Mouse (Mus musculus) macrophage (primary cell): Measurements from ENCODE around the gene Spsb3. TPM values are rescaled to one million over a fixed set of nuclear protein-coding genes. Genes with fewer than 3 reads are reported as not detected.

Source experiments
- H3K27ac ChIP-seq: fragments of 350-480 bp; formaldehyde crosslinking; 2 replicates; pipeline ENCODE4 v1.9.0; 2021
- H3K36me3 ChIP-seq: fragments of 350-480 bp; formaldehyde crosslinking; 2 replicates; pipeline ENCODE4 v1.9.0; 2021; ENCODE audit errors: inconsistent target
- H3K4me3 ChIP-seq: fragments of 350-480 bp; formaldehyde crosslinking; 2 replicates; pipeline ENCODE4 v1.9.0; 2021; ENCODE audit errors: inconsistent target
- H3K79me2 ChIP-seq: fragments of 350-480 bp; formaldehyde crosslinking; 2 replicates; pipeline ENCODE4 v1.9.0; 2021; ENCODE audit errors: inconsistent target
- WGBS: methylation state at CpG from one replicate; pipeline ENCODE4 v1.1.7; 2026; ENCODE audit warnings: inconsistent platforms; ENCODE audit not compliant: missing documents; 5-methylcytosine and 5-hydroxymethylcytosine counted together
- polyA plus RNA-seq: library from polyadenylated mRNA; stranded (reverse); fragments of 250-400 nt; gene quantifications from 3 replicates; pipeline ENCODE4 v1.2.4, GENCODE M21; 2018; ENCODE audit warnings: inconsistent platforms
- total RNA-seq, 78 experiments: library from RNA; depleted of rRNA; stranded (reverse); fragments of 250-400 nt; gene quantifications; 1 replicate in 9 of 78; 2 replicates in 24 of 78; 3 replicates in 43 of 78; 4 replicates in 2 of 78; pipeline ENCODE4 v1.2.4; 2018; ENCODE audit warnings: inconsistent platforms in 56 of 78

The Spsb3 gene
- total RNA-seq (2018; cell fraction: chromatin; rRNA removed) = 10 to 100 TPM in 21 of 26 experiments, 1 to 10 TPM in 5; 6.9 to 30.1 (median 17.5) TPM
- total RNA-seq (2018; cell fraction: cytosol; rRNA removed) = 10 to 100 TPM in 25 of 26 experiments, 1 to 10 TPM in 1; 9.7 to 18.3 (median 15.0) TPM
- total RNA-seq (2018; cell fraction: nucleus; rRNA removed) = 10 to 100 TPM in 24 of 26 experiments, 1 to 10 TPM in 2; 8.9 to 28.0 (median 17.7) TPM
- 17.0 to 23.2 TPM (median 18.9 TPM) in 3 replicates for polyA plus RNA-seq

DNA sequence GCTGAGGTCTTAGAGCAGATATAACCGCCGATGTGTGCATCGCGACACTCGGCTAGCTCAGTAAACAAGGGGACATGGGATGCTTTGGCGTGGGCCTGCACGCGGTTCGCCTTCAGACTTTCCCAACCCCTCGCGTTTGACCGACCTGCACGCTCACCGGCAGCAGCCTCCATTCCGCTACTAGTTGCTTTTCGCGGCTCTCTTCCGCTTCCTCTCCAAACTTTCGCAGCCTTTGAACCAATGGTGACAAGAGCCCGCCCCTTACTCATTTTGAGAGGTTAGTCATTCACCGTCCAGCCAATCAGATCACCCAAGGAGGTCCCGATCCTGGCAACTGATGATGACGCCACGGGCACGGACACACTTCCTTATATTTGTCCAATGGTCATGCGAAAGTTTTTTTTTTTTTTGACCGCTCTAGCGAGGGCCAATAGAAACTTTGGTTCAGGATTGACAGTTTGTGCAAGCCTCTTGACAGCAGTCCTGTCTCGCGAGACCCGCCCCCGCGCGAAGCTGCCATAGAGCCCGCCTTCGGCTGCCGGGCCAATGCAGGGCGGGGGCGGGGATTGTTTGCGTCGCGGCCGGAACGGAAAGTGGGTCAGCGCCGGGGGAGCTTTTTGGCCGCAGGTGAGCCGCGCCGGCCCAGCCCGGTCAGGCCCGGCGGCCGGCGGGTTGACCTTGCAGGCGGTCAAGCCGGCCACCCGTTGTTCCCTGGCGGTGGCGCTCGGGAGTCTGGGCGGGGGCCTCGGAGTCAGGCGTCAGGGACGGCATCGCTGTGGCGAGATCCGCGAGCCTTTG is at the start of gene Spsb3, which contains the start of gene Nubp2:
TSS of gene Spsb3 (plus strand) at position 510 of the 798 bp plus-strand sequence.
TSS of gene Nubp2 (minus strand) at position 216 of the 798 bp plus-strand sequence.
- H3K36me3 ChIP-seq = peaks cover 34% of the 10 kb centered on the region

DNA sequence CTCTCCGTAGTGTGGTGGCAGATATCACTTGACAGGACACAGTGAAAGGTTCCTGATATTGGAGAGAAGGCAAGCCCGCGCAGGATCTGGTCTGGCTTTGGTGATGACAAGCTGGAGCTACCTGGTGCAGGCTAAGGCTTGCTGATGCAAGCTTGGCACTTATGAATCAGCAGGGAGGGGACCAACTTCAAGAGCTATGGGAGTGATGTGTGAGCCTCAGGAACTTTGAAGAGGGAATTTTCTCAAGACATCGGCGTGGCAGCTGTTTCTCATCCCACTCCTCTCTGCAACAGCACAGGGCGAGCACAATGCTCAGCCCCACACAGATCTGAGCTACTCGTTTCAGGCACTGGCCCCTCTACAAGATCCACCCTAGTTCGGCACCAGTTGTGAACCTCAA is 46.6 kb upstream of the Spsb3 start, which contains the start of gene Hagh:
TSS of gene Hagh (plus strand) at position 302 of the 400 bp plus-strand sequence.
- Histone ChIP-seq H3K4me3 (no peak within 1 kb of the TSS), H3K27ac (no peak within 1 kb of the TSS), H3K79me2 (no peaks in the 10 kb centered on the region), H3K36me3 (no peaks in the 10 kb centered on the region)
- WGBS = 87% methylated on average over 7 of the region's 8 CpGs

More for the DNA sequence above, at the start of gene Spsb3, which contains the start of gene Nubp2:
- H3K79me2 ChIP-seq = peaks cover 44% of the 10 kb centered on the region
- H3K4me3 ChIP-seq = peak within 1 kb of the TSS; percentile 100
- WGBS = under 1% methylated on average over 69 of the region's 69 CpGs
- H3K27ac ChIP-seq = peak within 1 kb of the TSS; percentile 55

DNA sequence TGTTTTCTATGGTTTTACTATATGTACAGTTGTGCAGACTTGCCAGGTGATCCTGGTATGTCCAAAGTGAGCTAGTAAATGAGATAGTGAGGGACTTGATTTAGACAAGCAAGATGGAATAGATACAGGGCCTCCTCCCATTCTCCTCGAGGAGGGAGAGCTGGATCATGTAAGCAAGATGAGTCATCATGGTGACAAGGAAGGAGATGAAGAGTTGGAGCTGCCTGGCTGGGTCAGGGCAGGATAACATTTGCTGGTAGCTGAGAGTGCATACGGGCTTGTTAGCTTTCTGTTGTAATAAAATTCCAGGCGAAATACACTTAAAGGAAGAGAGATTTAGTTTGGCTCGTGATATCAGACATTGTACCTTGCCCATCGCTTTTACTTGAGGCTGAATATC is 46.1 kb upstream of the Spsb3 start:
- Histone ChIP-seq H3K79me2 (no peaks in the 10 kb centered on the region), H3K36me3 (no peaks in the 10 kb centered on the region), H3K4me3 (no peak overlapping the region), H3K27ac (no peak overlapping the region)
- 52% methylated on average over 5 of the region's 5 CpGs for WGBS

DNA sequence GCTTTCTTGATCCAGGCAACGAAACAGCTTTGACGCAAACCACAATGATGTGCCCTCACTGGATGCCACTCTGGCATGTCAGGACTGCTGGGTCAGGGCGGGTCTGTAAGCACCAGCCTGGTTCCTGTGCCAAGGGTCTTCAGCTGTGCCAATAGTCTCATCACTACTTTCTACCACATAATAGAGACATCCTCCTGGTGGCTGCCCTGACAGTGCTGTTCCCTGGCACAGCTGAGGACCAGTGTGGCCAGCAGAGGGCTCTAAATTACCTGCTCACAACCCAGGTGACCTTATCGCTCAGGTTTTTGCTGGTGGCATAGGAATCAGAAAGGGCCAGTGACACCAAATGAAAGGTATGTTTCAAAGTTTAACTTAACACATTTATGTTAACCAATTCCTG is 45.3 kb upstream of the Spsb3 start:
- H3K27ac ChIP-seq = no peak overlapping the region
- no peak overlapping the region for H3K4me3 ChIP-seq
- no peaks in the 10 kb centered on the region for H3K36me3 ChIP-seq
- H3K79me2 ChIP-seq = no peaks in the 10 kb centered on the region
- 76% methylated on average over 4 of the region's 4 CpGs for whole genome bisulfite sequencing

DNA sequence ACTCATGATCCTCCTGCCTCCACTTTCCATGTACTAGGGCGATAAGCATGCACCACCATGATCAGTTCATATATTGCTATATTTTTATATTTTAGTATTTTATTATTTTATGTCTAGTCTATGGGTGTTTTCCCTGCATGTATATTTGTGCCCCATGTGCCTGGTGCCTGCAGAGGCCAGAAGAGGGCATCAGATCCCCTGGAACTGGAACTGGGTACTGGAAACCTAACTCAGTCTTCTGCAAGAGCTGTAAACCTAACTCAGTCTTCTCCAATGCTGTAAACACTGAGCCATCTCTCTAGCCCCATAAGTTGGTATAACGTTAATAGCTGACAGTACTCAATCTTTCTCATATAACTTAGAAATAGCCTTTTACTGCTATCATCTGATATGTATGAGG is 43.8 kb upstream of the Spsb3 start:
- H3K27ac ChIP-seq = no peak overlapping the region
- 88% methylated on average over 2 of the region's 2 CpGs for WGBS
- no peaks in the 10 kb centered on the region; the same call in 1 of the 2 replicates for H3K79me2 ChIP-seq
- no peak overlapping the region for H3K4me3 ChIP-seq
- H3K36me3 ChIP-seq = no peaks in the 10 kb centered on the region

DNA sequence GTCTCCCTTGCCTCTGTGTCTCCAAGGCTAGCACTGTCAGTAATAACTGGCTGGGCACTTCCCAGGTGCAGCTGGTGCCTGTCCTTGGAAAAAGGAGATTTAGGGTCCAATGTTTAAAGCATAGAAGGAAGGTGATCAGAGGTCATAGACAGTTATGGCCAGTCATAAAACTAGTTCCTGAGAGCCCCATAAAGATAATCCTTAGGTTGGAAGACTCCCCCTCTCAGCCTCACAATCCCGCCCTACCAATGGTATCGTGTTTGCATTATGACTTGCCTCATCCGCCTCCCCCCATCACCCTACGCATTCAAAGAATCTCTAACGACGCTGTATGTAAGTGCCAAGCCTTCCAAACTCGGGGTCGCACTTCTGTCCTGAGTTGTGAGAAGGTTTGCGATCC is 41.9 kb upstream of the Spsb3 start:
- no peak overlapping the region for H3K4me3 ChIP-seq
- H3K79me2 ChIP-seq = peaks cover 10% of the 10 kb centered on the region; the same call in 1 of the 2 replicates
- WGBS = 93% methylated on average over 9 of the region's 9 CpGs
- no peaks in the 10 kb centered on the region for H3K36me3 ChIP-seq
- no peak overlapping the region for H3K27ac ChIP-seq

DNA sequence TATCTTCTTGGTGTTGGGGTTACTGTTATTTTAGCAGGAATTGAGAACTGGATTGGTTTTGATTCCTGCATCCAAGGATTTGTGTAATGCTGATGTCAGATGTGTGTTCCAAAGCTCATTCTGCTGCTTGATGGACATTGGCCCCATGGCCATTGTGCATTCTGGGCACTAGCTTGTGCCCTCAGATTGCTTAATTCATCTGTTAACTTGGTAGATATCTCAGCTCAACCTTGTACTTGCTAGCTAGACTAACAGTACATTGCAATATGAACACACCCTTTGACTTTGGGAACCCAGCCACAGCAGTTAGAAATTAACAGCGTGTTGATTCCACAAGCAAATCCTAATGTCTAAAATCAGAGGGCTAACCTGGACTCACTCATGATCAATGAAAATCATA is 39.1 kb upstream of the Spsb3 start:
- H3K4me3 ChIP-seq = no peak overlapping the region
- H3K27ac ChIP-seq = no peak overlapping the region
- H3K36me3 ChIP-seq = no peaks in the 10 kb centered on the region
- H3K79me2 ChIP-seq = peaks cover 10% of the 10 kb centered on the region; the same call in 1 of the 2 replicates
- WGBS = 100% methylated on average over 1 of the region's 1 CpGs

DNA sequence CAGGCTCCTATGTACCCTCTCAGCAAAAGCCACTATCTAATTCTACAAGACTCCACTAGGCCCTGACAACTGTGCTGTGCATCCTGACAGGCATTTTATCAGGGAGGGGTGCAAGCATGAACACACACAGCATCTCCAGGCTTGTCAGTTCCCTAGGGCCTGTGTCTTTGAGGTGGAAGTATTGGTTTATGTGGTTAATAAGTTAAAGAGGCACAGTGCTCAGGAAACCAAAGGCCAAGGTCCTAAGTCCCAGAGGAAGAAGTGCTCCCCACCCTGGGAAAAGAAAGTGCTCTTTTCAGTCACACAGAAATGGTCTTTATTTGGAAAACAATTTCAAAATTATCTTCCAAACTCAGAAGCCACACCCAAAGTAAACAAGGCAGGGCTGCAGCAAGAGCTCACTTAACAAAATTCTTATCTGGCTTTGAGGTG is 37.8 kb upstream of the Spsb3 start:
- peaks cover 8% of the 10 kb centered on the region for H3K36me3 ChIP-seq
- H3K79me2 ChIP-seq = peaks cover 10% of the 10 kb centered on the region; the same call in 1 of the 2 replicates
- peak overlapping the region; percentile 80 for H3K27ac ChIP-seq
- H3K4me3 ChIP-seq = peak overlapping the region; percentile 90

DNA sequence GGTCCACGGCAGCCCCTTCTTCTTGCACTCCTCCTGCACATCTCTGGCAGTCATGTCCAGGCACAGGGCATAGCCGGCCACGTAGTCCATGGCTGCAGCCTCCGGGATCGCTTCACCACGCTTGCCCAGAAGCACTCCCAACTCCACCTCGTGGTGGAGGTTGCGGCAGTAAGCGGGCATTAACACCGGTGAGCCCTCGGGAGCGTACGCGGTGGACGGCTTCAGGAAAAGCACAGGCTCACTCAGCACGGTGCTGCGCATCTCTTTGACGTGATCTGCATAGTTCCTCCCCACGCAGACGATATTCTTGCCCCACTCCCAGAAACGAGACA is 36.7 kb upstream of the Spsb3 start:
- H3K36me3 ChIP-seq = peaks cover 13% of the 10 kb centered on the region
- H3K4me3 ChIP-seq = peak overlapping the region; percentile 90
- peaks cover 10% of the 10 kb centered on the region; the same call in 1 of the 2 replicates for H3K79me2 ChIP-seq
- WGBS = 0% methylated on average over 21 of the region's 21 CpGs
- peak overlapping the region; percentile 80 for H3K27ac ChIP-seq

DNA sequence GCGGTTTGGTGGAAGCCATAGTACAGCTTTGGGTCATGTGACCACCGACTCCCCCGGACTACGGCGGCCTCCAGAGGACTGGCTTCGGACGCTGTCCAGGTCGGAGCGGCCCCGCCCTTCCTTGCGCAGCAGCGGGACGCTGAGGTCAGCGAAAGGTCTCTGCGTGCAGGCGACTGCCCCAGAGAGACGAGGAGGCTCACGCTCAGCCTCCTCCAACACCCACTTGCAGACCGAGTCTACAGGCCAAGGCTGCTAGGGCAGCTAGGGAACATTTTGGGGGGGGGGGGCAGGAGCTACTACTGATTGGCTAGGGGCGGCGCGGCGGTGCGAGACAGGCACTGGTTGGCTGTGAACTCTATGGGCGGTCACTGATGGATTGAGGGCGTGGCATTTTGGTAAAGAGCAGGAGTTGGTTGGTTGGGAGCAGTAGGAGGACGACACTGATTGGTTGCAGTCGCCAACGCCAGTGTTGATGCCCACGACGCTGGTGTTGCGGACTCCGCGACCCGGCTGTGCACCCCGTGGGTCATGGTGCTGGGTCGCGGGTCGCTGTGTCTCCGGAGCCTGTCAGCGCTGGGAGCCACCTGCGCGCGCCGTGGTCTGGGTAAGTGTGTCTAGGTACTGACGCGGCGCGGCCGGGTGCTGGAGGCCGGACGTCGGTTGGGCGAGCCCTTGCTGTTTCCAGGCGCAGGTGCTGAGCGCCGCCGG is 36.2 kb upstream of the Spsb3 start, which contains the start of gene Fahd1:
TSS of gene Fahd1 (minus strand) at position 300 of the 708 bp plus-strand sequence.
- peaks cover 17% of the 10 kb centered on the region for H3K36me3 ChIP-seq
- under 1% methylated on average over 51 of the region's 58 CpGs for WGBS

DNA sequence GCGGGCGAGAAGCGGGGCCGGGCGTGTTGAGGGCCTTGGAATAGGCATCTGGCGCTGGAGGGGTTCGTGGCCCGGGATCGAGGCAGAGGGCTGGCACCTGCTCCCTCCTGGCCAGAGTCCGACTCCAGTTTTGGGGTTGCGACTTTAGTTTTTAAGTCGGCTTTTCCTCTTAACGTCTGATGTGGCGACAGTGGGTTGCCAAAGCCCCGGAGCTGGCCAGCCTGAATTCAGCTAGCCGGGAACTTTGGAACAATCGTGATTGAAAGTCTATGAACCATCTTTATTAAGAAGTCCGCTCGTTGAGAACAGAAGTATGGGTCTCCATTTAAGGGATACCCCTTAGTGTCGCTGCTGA is 35.7 kb upstream of the Spsb3 start:
- peaks cover 17% of the 10 kb centered on the region for H3K36me3 ChIP-seq
- under 1% methylated on average over 20 of the region's 20 CpGs for WGBS
- H3K79me2 ChIP-seq = peaks cover 10% of the 10 kb centered on the region; the same call in 1 of the 2 replicates
- H3K27ac ChIP-seq = peak overlapping the region; percentile 15; the same call in 1 of the 2 replicates
- peak overlapping the region; percentile 90 for H3K4me3 ChIP-seq

More for the DNA sequence above, 36.2 kb upstream of the Spsb3 start, which contains the start of gene Fahd1:
- Histone ChIP-seq H3K27ac (peak within 1 kb of the TSS; percentile 80), H3K4me3 (peak within 1 kb of the TSS; percentile 90), H3K79me2 (peaks cover 10% of the 10 kb centered on the region; the same call in 1 of the 2 replicates)

DNA sequence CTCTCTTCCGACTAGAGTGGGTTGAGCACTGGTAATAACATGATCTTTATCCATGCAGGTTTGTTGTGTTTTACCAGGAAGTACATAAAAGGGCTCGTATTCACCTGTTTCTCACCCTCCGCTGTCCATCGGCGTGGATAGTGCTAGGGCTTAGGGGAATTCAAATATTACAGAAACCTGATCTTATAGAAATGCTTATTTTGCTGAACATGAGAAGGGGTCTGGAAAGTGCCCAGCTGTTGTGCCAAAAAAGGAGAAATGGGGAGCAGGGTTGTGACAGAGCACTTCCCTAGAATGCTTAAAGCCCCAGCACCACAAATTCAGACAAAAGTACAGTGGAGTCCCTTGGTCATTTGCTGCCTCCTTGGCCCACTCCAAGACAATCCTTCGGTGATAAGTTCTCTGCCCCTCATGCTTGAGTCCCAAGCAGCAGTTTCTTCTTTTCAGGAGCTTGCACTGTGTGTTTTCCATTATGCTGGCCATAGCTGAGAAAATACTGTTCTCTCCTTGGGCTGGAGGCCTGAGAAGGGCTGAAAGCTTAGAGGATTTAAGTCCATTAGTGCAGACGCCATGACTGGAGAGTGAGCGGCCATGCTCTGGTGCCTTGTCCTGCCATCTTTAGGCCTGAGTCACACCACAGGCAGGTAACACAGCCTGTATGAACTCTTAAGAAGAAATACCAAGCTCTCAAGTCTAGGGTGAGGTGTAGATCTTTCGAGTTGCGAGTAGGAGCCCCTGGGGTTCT is 34.9 kb upstream of the Spsb3 start:
- peaks cover 23% of the 10 kb centered on the region for H3K36me3 ChIP-seq
- H3K27ac ChIP-seq = peak overlapping the region; percentile 15; the same call in 1 of the 2 replicates
- WGBS = 74% methylated on average over 10 of the region's 10 CpGs
- H3K4me3 ChIP-seq = peak overlapping the region; percentile 90
- peaks cover 10% of the 10 kb centered on the region; the same call in 1 of the 2 replicates for H3K79me2 ChIP-seq

DNA sequence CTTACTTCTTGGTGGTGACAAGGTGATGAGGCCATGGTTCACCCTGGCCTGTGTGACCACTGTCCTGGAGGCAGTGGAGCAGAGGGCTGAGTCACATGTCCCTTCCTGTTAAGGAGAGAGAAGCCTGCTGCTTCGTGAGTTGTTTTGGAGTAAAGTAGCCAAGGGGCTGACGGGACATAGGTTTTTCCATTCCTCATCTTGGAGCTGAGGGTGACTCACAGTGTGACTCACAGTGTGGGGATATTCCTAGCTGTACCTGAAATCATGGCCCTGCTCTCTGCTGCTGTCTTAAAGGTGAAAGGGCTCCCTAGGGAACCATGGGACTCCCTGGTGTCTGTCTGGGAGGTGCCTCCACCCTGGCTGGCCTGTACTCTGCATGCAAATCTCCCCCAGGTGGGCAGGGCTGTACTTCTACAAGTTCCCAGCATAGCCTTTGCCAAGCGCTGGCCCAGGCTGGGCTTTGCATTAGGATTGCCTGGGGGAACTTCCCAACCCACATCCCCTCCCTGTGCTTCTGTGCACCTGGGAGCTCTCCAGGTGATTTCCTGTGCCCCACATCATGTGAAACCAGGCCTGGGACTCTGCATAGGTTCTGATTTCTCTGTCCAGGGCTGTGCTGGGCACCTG is 30.5 kb upstream of the Spsb3 start:
- Histone ChIP-seq H3K27ac (no peak overlapping the region), H3K36me3 (peaks cover 51% of the 10 kb centered on the region)
- 95% methylated on average over 3 of the region's 3 CpGs for WGBS

More for the DNA sequence above, 30.5 kb upstream of the Spsb3 start:
- H3K79me2 ChIP-seq = no peaks in the 10 kb centered on the region; the same call in 1 of the 2 replicates
- H3K4me3 ChIP-seq = no peak overlapping the region
